Mouse (Mus musculus): ENCODE measurements around the gene Hip1r. TPM values are rescaled to one million over a fixed set of nuclear protein-coding genes. Genes with fewer than 3 reads are reported as not detected.
"Not testable (repeated sequence)": the region's sequence is repeated elsewhere in the genome, so short reads cannot be mapped to it uniquely, and the experiment has no call there.

Hip1r gene
- total RNA-seq, 2 experiments from 2014 or later = 26.1 to 41.6 TPM

DNA sequence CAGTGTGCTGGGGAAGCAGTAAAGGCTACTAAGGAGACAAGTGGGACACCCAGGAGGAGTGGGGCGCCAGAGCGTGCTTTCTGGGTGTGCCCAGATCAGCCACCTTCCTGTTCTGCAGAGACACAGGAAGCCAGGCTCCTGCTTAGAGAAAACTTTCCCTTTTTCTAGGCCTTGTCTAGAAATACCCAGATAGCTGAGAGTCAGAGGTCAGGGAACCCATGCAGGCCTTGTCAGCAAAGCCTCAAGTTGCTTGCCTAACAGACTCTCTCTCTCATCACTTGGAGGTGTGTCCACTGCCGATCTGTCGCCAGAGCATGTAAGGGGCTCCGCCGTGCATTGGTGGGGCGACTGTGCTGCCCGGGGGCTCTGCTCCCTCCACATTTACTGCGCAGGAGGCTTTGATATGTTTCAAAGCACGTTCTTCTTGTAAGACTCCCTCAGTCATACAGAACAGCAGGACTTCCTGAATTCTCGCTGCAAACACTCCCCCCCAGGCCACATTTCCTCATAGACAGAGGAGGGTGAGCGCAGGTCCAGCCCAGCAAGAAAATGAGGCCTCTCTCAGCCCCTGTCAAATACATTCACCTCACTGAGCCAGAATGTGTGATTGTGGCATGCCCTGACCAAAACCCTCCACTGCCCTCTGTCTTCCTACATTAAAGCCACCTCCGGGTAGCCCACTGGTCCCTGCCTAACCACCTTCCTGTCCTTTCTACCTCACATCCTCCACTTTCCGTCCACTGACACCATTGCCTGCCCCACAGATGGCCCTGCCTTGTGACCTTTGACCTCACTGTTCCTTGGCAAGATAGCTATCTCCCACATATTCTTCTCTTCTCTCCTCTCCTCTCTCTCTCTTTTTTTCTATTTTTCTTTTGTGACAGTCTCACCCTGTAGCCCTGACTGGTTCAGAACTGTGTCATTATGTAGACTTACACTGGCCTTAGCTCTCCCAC is 76.9 kb downstream of the Hip1r start:
- DNase-seq = peak; percentile 48 to 52
- intact Hi-C loops (cut with DNase I) = no loop called here

DNA sequence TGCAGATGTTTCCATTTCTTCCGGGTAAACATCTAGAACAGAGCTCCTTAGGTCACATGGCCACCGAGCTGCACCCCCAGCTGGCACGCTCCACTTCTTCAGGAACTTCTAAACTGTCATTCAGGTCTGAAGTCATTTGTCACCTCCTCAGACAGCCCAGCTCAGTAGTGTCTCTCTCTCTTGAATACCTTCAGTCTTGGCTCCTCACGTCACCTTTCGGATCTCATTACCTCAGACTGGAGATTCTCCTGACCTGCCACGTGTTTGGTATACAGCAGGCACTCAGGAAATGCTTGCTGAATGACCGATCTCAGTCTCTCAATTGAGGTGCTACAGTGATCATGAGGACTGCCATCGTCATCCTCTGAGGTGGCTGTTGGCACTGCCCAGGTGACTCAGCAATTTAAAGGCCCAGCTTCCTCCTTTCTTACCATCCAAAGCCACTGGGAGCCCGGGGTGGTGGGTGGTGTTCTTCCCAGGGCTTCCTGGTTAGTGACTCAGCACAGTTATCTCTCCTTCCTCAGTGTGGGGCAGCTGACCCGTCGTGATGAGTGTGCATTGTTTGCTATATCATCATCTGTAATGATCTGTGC is 78.6 kb downstream of the Hip1r start:
- intact Hi-C loops (cut with DNase I) = no loop called here
- no peak for DNase-seq

DNA sequence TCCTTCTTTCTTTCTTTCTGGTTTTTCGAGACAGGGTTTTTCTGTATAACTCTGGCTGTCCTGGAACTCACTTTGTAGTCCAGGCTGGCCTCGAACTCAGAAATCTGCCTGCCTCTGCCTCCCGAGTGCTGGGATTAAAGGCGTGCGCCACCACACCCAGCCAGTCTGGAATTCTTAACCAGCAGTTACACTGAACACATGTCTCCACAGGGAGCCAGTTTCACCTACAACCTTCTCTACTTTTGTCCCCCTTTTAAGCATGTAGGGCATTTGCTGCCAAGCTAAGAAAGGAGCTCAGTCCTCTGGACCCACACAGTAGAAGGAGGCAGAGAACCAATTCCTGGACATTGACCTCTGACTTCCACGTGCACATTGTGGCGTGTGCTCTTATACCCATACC is 79.2 kb downstream of the Hip1r start:
- DNase-seq; intact Hi-C loops (cut with DNase I): not testable (repeated sequence)

Small RNA genes lying within 50 kb of the gene (microRNA-seq; reads per million reads assigned to microRNA genes)
- gene Mir7032 = 0.95 to 1.0 reads per million in 2 experiments

Other genes with a start within 250 kb of the Hip1r start
- 10 to 100 TPM; 54.1 to 55.8 TPM for gene Rsrc2, start 224.2 kb upstream of the Hip1r start, total RNA-seq (2021)
- 10 to 100 TPM in 1 of 2 experiments, 1 to 10 TPM in 1; 6.9 to 10.3 TPM for gene Kntc1, start 223.9 kb upstream of the Hip1r start, total RNA-seq (2021)
- under 1 TPM in 1 of 2 experiments, not detected in 1; 0.17 TPM for gene Hcar2, start 108.1 kb upstream of the Hip1r start, total RNA-seq (2021)
- gene Hcar1, start 93.6 kb upstream of the Hip1r start, total RNA-seq (2021) = under 1 TPM; 0.69 to 0.77 TPM
- 10 to 100 TPM; 53.4 to 54.2 TPM for gene Denr, start 66.5 kb upstream of the Hip1r start, total RNA-seq (2021)
- under 1 TPM in 1 of 2 experiments, not detected in 1; 0.89 TPM for gene Gm43518, start 46.2 kb upstream of the Hip1r start, total RNA-seq (2021)
- gene Ccdc62, start 42.9 kb upstream of the Hip1r start, total RNA-seq (2021) = 1 to 10 TPM; 2.2 to 3.1 TPM
- 10 to 100 TPM; 38.0 to 46.7 TPM for gene Vps37b, start 58.6 kb downstream of the Hip1r start, total RNA-seq (2021)
- gene Abcb9, start 122.2 kb downstream of the Hip1r start, total RNA-seq (2021) = 1 to 10 TPM; 6.5 to 6.7 TPM
- 10 to 100 TPM; 11.9 to 14.2 TPM for gene Ogfod2, start 138.7 kb downstream of the Hip1r start, total RNA-seq (2021)
- 10 to 100 TPM; 47.9 to 52.7 TPM for gene Arl6ip4, start 142.5 kb downstream of the Hip1r start, total RNA-seq (2021)

Data from heart, postnatal 10 days (tissue).